Mouse (Mus musculus): ENCODE measurements around the gene Haus3.

DNA sequence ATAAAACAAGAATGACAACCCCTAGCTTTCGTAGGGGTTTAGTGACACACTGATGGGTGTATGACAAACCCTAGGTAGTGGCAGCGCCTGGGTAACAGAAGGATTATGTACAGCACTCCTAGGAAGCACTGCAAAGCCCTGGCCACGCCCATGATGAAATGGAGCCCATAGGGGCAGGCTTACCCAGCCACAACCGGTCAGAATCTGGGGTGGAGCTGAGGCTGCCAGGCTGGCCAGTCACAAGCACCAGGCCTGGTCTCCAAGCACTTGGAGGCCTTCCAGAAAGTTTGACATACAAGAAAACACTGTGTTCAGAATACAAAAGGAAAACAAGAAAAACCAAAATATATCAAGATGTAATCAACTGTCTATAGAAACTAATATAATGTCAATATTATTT lies 21.7 kb upstream of the Haus3 start:
- TF ChIP-seq CTCF (IDR thresholded peaks at IDR 0.05; ENCODE audit: extremely low read depth, insufficient read depth, low read length) (no peak), POLR2A (IDR thresholded peaks at IDR 0.05; ENCODE audit: extremely low read depth, insufficient read depth, low read length) (no peak)

All from cortical plate, adult 2 months (tissue).